Mouse (Mus musculus): ENCODE results near the gene Gorasp2.
A peak's percentile ranks its signal among the peaks of the same experiment; 100 is the strongest.

The Gorasp2 gene

DNA sequence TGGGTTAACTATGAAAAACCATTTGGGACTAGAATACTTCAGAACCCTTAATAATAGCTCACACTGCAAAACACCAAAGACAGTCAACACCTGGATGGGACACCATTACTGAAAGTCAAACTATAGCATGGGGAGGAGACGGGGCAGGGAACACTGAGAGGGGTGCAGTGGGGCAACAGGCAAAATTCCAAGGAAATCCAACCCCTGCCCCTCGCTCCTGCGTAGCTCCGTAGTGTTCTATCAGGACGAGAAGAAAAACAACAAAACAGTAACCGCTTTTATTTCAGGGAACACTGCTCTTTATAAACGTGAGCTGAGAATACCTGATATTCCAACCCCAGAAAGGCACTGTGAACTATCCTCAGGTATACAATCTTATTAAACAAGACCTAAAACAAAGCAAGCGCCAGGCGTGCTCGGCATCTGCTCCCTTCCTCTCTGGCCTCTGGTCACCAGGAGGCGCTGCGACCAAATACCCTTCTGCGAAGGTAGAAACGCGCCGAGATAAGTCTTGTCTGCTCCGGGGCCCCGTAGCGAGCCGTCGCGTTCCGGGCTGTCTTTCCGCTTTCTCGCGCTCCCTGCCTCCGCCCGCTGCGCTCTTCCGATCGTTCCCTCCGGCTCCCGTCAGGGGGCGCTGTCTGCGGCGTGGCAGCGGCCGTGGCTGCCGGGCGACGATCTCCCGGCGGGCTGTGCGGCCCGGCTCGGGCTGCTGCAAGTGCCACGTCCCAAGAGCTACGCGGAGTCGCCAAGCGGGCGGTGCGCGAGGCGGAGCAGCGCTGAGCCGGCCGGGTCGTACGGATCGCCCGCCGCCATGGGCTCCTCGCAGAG is at the start of gene Gorasp2:
Gene Gorasp2, plus strand, starts transcription at position 690 of the 828 bp plus-strand sequence.
- peak; percentile 96 for DNase-seq (ENCODE audit: low spot score)

DNA sequence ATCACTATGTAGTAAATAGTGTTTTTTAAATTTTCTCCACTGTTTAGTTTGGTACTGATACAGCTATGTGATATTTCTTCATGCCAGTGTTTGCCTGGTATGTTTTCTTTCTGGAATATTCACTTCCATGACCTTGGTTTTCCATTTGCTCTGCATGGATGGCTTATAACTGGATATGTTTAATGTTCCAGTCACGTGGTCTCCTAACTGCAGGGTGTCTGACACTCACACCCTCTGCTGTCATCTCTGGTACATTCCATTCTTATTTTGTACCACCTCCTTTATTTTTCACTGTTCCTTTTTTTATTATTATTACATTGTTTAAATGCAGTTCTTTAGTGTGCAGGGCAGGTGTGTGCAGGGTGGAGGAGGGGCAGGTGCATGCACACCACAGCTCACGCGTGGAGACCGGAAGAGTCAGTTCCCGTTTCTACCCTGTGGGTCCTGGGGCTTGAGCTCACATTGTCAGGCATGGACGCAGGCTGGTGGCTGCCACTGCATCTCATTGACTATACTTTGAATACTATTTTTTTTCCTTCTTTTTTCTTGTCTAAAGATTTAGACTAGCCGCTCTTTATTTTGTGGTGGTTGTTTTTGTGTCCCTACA is 46.5 kb upstream of the Gorasp2 start:
- DNase-seq (ENCODE audit: low spot score): no peak

DNA sequence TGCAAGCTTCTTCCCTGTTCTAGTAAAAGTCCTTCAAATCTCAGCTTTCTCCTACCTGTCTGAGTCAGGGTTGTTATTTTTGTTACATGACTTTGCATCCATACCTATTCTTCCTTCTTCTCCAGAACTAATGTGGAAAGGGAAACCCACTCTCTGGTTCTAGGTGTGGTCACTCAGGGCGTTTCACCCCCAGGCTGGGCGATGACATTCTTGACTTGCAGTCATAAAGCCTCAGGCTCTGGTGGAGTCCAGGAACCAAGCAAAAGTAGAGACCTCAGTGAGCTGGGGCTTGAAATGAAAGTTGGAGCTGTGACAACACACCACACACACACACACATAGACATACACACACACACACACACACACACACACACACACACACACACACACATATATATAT is 45.3 kb upstream of the Gorasp2 start:
- DNase-seq (ENCODE audit: low spot score): no peak

DNA sequence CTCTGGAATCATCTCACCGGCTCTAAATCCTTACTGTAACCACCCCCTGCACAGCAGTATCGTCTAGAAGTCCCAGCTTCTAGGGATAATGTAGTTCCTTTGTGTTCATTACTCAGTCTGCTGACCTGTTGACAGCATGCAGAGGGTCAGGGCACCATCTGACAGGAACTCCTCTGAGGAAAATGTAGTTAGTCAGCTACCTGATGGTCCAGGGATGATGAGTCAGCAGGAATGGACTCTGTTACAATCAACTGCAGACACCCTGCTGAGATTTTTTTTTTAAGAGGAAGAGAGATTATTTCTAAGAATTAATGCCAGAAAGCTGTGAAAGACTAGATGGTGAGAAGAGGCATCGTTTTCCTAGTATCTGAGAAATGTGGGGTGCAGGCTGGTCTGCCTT is 44.8 kb upstream of the Gorasp2 start:
- no peak for DNase-seq (ENCODE audit: low spot score)

DNA sequence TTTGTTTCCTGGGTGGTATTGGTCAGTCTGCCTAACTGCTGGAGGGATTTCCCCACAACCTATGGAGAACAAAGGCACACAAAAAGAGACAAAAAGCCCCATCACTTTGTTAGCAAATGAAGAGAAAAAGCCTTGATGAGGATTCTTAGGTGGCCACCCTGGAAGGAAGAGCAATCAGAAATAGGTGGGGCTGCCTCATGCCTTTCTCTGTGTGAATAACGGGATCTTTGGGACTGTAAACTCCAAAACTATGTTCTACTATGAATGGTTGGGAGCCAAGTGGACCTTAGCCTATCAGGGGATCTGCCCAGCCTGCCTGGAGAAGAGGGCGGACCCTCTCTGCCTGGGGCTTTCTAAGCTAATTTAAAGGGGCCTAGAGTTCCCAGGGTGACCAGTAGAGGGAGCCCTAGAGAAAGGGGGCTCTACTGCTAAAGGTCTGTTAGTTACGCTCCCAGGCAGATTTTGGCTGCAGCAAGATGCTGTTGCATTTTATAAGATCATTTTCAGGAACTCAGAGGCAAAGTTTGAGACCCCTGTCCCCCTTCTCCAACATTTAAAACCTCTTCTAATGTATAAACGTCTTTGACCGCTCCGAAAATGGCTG is 42.0 kb upstream of the Gorasp2 start:
- no peak for DNase-seq (ENCODE audit: low spot score)

DNA sequence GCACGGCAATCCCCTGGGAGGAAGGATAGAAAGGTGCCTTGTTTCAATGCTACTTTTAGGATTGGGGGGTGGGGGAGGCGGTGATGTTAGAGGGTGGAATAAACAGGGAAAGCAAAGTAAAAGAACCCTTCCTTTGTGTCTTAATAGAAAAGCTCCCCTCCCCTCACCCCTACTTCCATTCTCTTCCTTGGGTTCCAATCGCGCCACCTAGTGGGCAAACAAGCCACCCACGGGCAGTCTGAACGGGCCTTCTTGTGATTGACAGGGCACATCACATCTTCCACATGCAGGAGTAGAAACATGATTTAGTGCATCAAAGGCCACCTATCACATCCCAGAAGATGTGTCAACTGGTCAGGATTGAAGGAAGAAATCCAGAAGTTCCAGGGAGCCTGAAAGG is 41.2 kb upstream of the Gorasp2 start:
- DNase-seq (ENCODE audit: low spot score): peak; percentile 73

DNA sequence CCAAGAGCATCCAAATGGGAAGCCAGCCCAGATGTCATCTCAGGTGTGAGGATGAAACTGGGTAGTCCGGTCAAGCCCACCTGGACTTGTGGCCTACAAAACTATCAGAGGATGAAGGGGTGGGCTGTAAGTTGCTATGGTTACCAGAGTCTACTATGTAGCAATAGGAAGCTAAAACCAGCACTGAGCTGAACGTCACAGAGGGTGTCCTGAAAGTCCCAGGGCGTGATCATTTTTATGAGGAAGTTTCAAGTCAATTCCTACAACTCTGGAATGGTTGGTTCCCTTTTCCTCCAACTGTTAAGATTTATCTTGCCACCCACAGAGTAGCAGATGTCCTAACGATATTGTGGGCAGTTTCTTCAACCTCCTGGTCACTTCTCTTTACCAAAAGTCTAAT is 39.1 kb upstream of the Gorasp2 start:
- no peak for DNase-seq (ENCODE audit: low spot score)

DNA sequence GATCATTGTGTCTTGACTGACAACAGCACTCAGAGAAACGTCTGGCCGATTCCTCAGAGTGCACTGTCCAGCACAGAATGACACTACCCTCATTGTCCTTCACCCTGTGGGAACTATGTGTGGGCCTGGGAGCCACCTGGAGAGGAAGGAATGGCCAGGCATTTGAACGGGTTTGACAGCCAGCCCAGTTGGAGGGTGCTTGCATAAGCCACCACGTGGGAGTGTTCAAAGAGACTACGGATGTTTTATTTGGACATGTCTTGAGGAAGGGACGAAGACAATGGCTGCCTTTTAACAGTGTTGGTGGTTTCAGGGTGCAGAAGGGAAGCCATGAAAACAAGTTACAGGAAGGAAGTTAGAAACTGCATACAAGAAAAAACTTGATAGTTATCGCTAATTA is 35.6 kb upstream of the Gorasp2 start:
- no peak for DNase-seq (ENCODE audit: low spot score)

DNA sequence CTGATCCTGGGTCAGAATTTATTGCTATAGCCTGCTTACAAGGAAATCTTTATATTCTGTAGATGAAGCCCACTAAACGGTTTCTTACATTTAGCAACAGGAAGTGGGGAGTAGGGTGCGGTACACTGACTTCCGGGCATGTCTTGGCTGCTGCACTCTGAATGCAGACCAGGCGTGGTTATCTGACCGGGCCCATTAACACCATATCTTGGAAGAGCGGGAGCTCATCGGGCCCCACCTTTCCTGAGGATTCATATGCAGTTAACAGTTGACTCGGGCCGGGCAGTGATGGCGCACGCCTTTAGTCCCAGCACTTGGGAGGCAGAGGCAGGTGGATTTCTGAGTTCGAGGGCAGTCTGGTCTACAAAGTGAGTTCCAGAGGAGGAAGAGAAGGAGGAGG is 33.0 kb upstream of the Gorasp2 start:
- no peak for DNase-seq (ENCODE audit: low spot score)

DNA sequence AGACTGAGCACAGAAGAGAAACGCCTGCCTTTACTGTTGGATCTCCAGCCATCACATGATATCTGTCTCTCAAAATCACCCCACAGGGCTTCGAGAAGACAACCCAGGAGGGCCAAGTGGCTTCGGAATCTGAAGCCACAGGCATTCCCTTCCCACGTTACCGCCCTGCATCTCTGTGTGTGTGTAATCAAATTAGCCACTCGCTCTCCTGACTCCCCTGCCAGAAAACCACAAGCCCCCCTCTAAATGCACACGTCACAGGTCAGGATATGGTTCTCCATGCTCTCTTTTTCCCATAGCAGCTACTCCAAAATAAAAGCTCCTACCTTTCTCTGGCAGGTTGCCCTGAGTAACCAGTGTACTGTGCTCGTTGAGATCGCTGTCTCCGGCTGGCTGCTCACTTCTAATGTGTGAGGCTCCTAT is 32.0 kb upstream of the Gorasp2 start:
- peak; percentile 20 for DNase-seq (ENCODE audit: low spot score)

DNA sequence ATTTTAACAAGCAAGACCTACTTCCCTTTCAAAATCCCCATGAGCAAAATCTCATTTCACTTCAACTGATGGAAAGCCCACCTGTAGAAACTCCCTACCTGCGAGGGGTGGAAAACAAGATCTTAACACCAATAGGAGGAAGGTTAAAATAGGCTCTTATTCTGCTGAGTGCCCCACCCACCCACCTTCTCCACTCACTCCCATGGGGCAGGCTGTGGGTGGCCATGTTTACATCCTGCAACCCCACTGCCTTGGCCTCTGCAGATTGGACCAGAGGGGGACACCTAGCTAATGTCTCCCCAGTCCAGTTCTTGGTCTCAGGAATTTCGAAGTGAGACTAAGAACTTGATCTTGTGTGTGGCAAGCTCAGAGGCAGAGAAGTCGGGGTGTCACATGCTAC is 31.5 kb upstream of the Gorasp2 start:
- no peak for DNase-seq (ENCODE audit: low spot score)

DNA sequence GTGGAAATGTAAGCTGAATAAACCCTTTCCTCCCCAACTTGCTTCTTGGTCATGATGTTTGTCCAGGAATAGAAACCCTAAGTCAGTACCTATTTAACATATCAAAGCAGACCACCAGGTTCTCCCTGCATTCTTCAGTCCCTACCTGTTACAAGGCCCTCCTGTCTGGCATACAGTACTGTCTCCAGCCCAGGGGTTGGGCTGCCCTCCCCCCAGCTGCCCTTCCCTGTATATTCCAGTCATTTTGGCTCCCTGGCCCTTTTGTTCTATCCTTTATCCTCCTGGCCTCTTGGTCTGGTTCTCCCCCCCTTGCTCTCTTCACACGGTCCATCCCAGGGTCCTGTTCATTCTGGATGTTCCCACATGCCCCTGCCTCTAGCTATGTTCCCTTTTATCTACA is 30.1 kb upstream of the Gorasp2 start:
- no peak for DNase-seq (ENCODE audit: low spot score)

DNA sequence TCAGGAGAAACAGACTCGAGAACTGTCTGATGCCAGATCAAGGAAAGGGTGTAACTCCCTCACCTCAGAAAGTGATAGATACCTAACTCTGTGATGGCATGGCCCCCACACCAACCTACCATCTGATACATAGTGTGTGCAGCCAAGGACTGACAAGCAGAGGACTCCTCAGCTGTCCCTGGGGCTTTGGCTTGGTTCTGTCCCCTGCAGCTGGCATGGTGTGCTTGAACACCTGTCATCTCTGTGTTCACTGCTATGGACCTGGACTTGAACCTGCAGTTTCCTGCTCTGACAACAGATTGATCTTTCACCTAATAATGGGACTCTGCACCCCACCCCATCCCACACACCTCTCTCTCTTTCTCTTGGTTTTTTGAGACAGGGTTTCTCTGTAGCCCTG is 29.0 kb upstream of the Gorasp2 start:
- no peak for DNase-seq (ENCODE audit: low spot score)

DNA sequence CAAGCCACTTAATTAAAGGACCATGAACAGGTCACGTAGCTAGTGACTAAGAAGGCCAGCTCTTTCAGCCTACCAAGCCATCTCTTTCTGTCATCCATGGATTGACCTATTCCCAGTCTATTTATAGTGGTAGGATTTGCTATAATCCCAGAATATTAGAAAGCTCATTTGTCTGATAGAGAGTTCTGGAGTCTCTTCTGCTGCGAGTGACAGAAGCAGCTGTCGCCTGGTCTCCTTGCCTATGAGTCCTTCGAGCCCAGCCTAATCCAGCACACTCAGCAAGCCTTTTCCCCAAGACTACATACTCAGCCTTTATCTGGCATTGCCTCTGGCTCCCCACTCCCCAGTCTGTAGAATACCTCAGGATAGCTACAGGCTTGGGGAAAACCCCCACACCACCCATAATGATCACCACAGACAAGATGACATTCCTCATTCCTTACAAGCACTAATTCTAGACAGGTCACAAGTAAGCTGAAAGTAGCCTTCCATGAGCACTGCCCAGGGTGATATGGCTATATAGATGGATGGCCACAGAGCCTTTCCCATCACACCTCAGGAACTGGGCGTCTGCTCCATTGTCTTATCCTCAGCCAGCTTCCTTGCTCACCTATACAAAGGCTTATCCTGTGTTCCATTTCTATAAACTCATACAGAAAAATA is 27.2 kb upstream of the Gorasp2 start:
- no peak for DNase-seq (ENCODE audit: low spot score)

DNA sequence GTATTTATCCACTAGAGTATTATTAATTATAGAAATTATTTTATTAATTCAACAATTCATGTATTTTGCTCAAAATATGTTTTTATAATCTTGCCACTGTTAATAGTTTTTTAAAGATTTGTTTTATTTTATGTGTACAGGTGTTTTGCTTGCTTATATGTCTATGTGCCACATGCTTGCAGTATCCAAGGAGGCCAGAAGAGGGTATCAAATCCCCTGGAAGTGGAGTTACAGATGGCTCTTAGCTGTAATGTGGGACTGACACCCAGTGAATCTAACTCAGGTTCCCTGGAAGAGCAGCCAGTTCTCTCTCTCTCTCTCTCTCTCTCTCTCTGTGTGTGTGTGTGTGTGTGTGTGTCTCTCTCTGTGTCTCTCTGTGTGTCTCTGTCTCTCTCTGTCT is 20.4 kb upstream of the Gorasp2 start:
- DNase-seq (ENCODE audit: low spot score): no peak

DNA sequence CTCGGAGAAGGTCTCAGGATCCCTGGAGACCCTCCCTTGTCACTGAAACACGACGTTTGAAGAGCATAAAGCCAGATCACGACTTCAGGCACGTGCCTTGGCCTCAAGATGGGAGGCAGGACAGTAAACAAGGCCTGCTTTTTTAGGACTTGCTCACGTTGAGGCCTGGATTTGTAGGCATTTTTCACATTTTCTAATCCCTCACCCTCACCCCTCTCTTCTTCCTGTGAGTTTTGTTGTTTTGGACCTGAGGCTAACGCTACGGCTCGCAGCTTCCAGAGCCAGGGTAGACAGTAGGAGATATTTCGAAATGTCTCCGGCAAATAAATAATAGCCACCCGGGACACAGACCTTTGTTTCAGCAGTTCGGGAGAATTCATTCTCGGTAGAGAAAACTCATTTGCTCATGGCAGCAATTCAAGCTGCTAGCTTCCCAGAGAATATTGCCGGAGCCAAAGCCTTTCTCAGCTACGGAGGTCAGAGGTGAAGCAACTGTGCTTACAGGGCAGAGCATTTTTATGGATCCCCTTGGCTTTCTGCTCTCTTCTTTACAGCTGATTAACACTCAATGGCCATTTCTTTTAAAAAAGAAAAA is 18.3 kb upstream of the Gorasp2 start:
- DNase-seq (ENCODE audit: low spot score): no peak

DNA sequence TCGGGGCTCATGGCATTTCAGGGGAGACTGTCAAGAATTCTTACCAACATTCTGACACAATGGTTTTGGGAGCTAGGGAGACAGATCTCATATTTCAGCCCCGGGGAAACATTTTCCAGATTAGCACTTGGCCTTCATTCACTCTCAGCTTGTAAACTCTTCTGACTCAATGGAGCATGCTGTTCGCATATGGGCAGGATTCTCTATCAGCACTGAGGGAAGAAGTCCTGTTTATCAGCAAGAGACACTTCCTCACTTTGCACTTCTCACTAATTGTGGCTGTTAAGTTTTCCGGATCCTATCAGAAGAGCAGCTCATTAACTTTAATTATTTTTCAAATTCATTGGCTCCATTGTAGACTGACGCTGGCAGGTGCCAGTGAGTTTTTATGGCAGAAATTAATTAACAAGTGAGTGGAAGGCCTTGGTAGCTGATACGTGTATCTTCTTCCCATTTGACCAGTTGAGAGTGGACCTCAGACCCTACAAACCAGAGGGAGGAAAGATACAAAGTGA is 16.1 kb upstream of the Gorasp2 start:
- no peak for DNase-seq (ENCODE audit: low spot score)

DNA sequence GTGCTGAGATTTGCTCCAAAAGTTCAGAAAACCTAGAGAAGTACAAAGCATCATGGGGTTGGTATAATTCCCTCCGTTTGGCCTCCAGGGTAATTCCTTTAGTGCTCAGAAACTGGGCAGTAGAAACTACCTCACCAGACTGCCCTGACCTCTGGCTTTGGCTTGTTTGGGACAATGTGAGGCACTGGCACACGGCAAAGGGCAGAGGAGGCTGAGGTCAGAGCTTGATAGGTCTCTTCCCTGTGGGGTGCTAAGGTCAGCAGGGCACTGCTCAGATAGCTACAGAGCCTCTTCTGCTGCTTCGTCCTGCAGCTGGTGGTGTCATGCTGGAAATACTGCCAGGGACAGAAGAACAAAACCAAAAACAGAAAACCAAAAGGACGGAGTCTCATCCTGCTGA is 13.7 kb upstream of the Gorasp2 start:
- no peak for DNase-seq (ENCODE audit: low spot score)

DNA sequence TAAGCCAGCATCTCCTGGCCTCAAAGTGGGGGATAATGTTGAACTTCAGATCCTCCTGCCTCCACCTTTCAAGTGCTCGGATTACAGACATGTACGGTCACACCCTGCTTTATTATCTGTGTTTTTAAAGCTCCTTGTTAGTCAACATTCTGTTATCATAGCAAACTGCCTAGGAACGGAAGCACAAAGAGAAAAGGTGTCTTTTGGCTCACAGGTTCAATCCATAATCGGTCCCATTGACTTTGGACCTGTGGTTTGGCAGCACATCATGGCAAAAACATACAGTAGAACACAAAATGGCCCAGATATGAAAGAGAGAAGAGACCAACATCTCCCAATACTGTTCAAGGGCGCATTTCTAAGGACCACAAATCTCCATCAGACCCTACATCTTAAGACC is 13.1 kb upstream of the Gorasp2 start:
- DNase-seq (ENCODE audit: low spot score): no peak

DNA sequence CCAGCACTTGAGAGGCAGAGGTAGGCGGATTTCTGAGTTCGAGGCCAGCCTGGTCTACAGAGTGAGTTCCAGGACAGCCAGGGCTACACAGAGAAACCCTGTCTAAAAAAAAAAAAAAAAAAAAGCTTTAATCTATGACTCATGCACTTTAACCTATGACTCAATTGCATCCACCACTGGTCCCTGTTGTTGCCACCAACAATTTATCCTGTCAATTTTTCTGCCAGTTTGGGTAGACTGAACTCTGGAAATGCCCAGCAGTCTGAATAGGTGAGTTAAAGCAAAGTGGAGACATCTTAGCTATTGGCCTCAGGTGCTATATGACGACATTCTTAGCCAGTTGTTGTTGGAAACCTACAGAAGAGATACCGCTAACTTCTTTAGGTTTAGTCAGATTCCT is 11.9 kb upstream of the Gorasp2 start:
- DNase-seq (ENCODE audit: low spot score): no peak

DNA sequence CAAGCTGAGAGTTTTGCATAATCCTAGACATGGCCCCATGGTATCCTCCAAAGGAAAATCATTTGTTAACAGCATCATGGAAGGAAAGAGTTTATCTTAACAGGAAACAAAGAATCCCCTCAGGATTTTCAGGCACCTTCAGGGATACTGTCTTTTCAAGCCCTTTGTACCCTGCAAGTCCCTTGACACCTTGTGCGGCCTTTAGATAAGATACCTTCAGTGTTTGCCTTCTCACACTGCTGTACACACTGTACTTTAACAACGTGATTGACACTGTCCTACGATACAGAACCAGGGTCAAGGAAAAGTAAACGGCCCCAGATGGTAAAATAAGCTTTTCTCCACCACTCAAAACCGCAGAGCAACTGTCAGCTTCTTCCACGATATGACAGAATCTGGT is 9.6 kb upstream of the Gorasp2 start:
- no peak for DNase-seq (ENCODE audit: low spot score)

DNA sequence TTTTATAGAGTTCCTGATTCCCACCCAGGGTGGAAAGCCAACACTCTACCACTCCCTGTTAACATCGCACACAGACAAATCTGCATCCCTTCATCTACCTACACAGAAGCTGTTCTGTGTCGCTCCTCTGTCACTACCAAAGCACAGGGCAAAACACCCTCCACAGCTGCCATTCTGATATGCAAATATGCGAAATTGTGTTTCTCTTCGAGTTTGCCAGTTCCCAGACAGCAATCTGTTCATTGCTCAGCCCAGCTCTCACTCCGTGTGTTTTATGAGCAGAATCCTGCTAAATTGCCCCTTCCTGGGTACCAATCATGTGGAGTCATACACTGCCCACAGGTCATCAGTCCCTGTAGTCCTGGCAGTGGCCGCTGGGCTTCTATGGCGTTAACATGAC is 4.3 kb upstream of the Gorasp2 start:
- DNase-seq (ENCODE audit: low spot score): peak; percentile 28
